26 mouse cellular contexts compared by ENCODE assay signal in genomic region chr5:52805801-52806200, GRCm38 (mm10). TPM values are rescaled to one million over a fixed set of nuclear protein-coding genes. Genes with fewer than 3 reads are reported as not detected.
A peak's percentile ranks its signal among the peaks of the same experiment; 100 is the strongest.
DNase-seq lines count a peak whose midpoint lies in the region; ATAC-seq and TF ChIP-seq lines count a peak whose summit lies in the region.
"Had no signal": no experiment of that assay in that cellular context is flagged by ENCODE, and none has a peak within 500 bp of the region (broad histone marks: within the 10 kb centered on the region; RNA-seq: fewer than 3 reads in every experiment).

No protein-coding gene starts in this region.

- no peak for DNase-seq in forebrain, postnatal 0 days
- DNase-seq in heart, postnatal 14 days = no peak
- DNase-seq in R1 (ENCODE audit: low read depth, low spot score) = peak; percentile 43
- DNase-seq in c-Kit-positive CD71-positive TER-119-positive erythroid progenitor cells, embryonic 14.5 days (ENCODE audit: low spot score) = no peak
- DNase-seq in spleen, postnatal 10 days (ENCODE audit: low spot score in 2 of 2) = no peak
- DNase-seq: adrenal gland, adult 2 months; adrenal gland, postnatal 14 days; cerebellum, adult 11-12 months; cerebellum, adult 8-10 months; cerebellum, postnatal 10 days; cerebellum, postnatal 36 days; embryo, embryonic 11 days; heart, adult 2 months; kidney, adult 11 months had no signal

- no peak overlapping the region for H3K9ac ChIP-seq in forebrain, postnatal 0 days
- no peak overlapping the region for H3K9ac ChIP-seq in forebrain, embryonic 15.5 days (replicated peaks)
- no peak overlapping the region for H3K9ac ChIP-seq in heart, embryonic 12.5 days
- H3K9ac ChIP-seq: embryonic facial prominence, embryonic 13.5 days; forebrain, embryonic 13.5 days; hindbrain, embryonic 13.5 days; intestine, embryonic 15.5 days had no signal

- TF ChIP-seq CTCF in forebrain, postnatal 0 days (IDR thresholded peaks at IDR 0.05; ENCODE audit: low read depth) = no peak

- H3K27me3 ChIP-seq in forebrain, postnatal 0 days (ENCODE audit: insufficient read depth, low read length) = no peaks in the 10 kb centered on the region
- no peaks in the 10 kb centered on the region for H3K27me3 ChIP-seq in forebrain, embryonic 15.5 days
- H3K27me3 ChIP-seq in heart, embryonic 12.5 days (replicated peaks) = no peaks in the 10 kb centered on the region
- H3K27me3 ChIP-seq: embryonic facial prominence, embryonic 13.5 days; forebrain, embryonic 13.5 days; heart, embryonic 13.5 days; hindbrain, embryonic 13.5 days; intestine, embryonic 15.5 days had no signal

- no peaks in the 10 kb centered on the region for H3K4me1 ChIP-seq in forebrain, postnatal 0 days (ENCODE audit: insufficient read depth)
- no peaks in the 10 kb centered on the region for H3K4me1 ChIP-seq in forebrain, embryonic 15.5 days
- H3K4me1 ChIP-seq in heart, embryonic 12.5 days (replicated peaks) = peaks cover 8% of the 10 kb centered on the region
- H3K4me1 ChIP-seq: forebrain, embryonic 10.5 days; forebrain, embryonic 13.5 days; hindbrain, embryonic 10.5 days; hindbrain, embryonic 13.5 days; intestine, embryonic 15.5 days had no signal

- H3K36me3 ChIP-seq in forebrain, postnatal 0 days (ENCODE audit: insufficient read depth) = peaks cover 10% of the 10 kb centered on the region; the same call in 1 of the 2 replicates
- H3K36me3 ChIP-seq in forebrain, embryonic 15.5 days = peaks cover 6% of the 10 kb centered on the region; the same call in 1 of the 2 replicates
- peaks cover 40% of the 10 kb centered on the region for H3K36me3 ChIP-seq in heart, embryonic 12.5 days

- H3K9me3 ChIP-seq in forebrain, postnatal 0 days (ENCODE audit: low read length) = no peaks in the 10 kb centered on the region
- H3K9me3 ChIP-seq in forebrain, embryonic 15.5 days = no peaks in the 10 kb centered on the region
- H3K9me3 ChIP-seq in heart, embryonic 12.5 days (replicated peaks) = no peaks in the 10 kb centered on the region
- H3K9me3 ChIP-seq: embryonic facial prominence, embryonic 10.5 days; embryonic facial prominence, embryonic 13.5 days; forebrain, embryonic 10.5 days; forebrain, embryonic 13.5 days; heart, embryonic 13.5 days; hindbrain, embryonic 10.5 days; hindbrain, embryonic 13.5 days; intestine, embryonic 15.5 days had no signal

- no peak overlapping the region for H3K27ac ChIP-seq in forebrain, postnatal 0 days (ENCODE audit: low read depth, low read length)
- H3K27ac ChIP-seq in forebrain, embryonic 15.5 days (replicated peaks) = no peak overlapping the region
- no peak overlapping the region for H3K27ac ChIP-seq in heart, embryonic 12.5 days (ENCODE audit: poor library complexity, severe bottlenecking)
- H3K27ac ChIP-seq: embryonic facial prominence, embryonic 10.5 days; embryonic facial prominence, embryonic 13.5 days; forebrain, embryonic 10.5 days; forebrain, embryonic 13.5 days; heart, adult 2 months; heart, embryonic 13.5 days; hindbrain, embryonic 10.5 days; hindbrain, embryonic 13.5 days; intestine, embryonic 15.5 days had no signal

- H3K4me2 ChIP-seq in forebrain, postnatal 0 days (ENCODE audit: low read depth) = no peak overlapping the region
- no peak overlapping the region for H3K4me2 ChIP-seq in forebrain, embryonic 15.5 days (replicated peaks)
- no peak overlapping the region for H3K4me2 ChIP-seq in heart, embryonic 12.5 days
- H3K4me2 ChIP-seq: embryonic facial prominence, embryonic 13.5 days; forebrain, embryonic 13.5 days; hindbrain, embryonic 13.5 days; intestine, embryonic 15.5 days had no signal

- no peak overlapping the region for H3K4me3 ChIP-seq in forebrain, postnatal 0 days (ENCODE audit: low read depth, low read length)
- no peak overlapping the region for H3K4me3 ChIP-seq in forebrain, embryonic 15.5 days
- H3K4me3 ChIP-seq in heart, embryonic 12.5 days = no peak overlapping the region
- H3K4me3 ChIP-seq: embryonic facial prominence, embryonic 10.5 days; embryonic facial prominence, embryonic 13.5 days; forebrain, embryonic 10.5 days; forebrain, embryonic 13.5 days; heart, adult 2 months; heart, embryonic 13.5 days; hindbrain, embryonic 10.5 days; hindbrain, embryonic 13.5 days; intestine, embryonic 15.5 days had no signal

- WGBS in forebrain, postnatal 0 days = 85% methylated on average over 4 of the region's 4 CpGs
- 74% methylated on average over 4 of the region's 4 CpGs for whole genome bisulfite sequencing in forebrain, embryonic 15.5 days
- 68% methylated on average over 4 of the region's 4 CpGs for WGBS in heart, embryonic 12.5 days

- intact Hi-C loops in heart, postnatal 14 days (cut with DNase I) = no loop called here

- ATAC-seq in forebrain, postnatal 0 days = peak; percentile 14; the same call in 1 of the 2 replicates
- no peak for ATAC-seq in forebrain, embryonic 15.5 days (replicated peaks)
- 0 out of 2 replicates have a peak, but pooled peaks have one; percentile 6 for ATAC-seq in heart, embryonic 12.5 days (ENCODE audit: insufficient number of reproducible peaks, low FRiP score)
- peak; percentile 25; the same call in 1 of the 2 replicates for ATAC-seq in granulocyte monocyte progenitor cell, adult 5-6 weeks (replicated peaks; ENCODE audit: poor library complexity, severe bottlenecking)
- ATAC-seq: forebrain, embryonic 13.5 days; hindbrain, embryonic 16.5 days; intestine, embryonic 15.5 days had no signal

RNA-seq across cellular contexts. Expression of gene Anapc4, which starts 28.0 kb away (rescaled TPM):
- total RNA-seq in forebrain, postnatal 0 days (2014; rRNA removed) = 65.0 and 76.6 TPM in 2 replicates
- polyA plus RNA-seq in forebrain, postnatal 0 days (2015; fragmentation: Nextera tagmentation; extraction: Ambion mirVana) = 62.7 and 78.1 TPM in 2 replicates
- polyA plus RNA-seq in forebrain, embryonic 15.5 days (2015; fragmentation: Nextera tagmentation; extraction: Ambion mirVana) = 110 and 111 TPM in 2 replicates
- 80.9 and 81.0 TPM in 2 replicates for polyA plus RNA-seq in heart, embryonic 12.5 days (2016; fragmentation: Nextera tagmentation; extraction: Ambion mirVana)
- 10 to 100 TPM; 39.1 to 43.4 TPM for total RNA-seq in heart, postnatal 14 days (2021)
- total RNA-seq in granulocyte monocyte progenitor cell, adult 5-6 weeks (2014; fragmentation: Nextera tagmentation) = 71.3 and 92.1 TPM in 2 replicates
- total RNA-seq in granulocyte monocyte progenitor cell, adult 5-6 weeks (2017) = 63.8 and 70.1 TPM in 2 replicates

RNA-seq across cellular contexts. Expression of gene Zcchc4, which starts 30.6 kb away (rescaled TPM):
- 10.6 and 11.0 TPM in 2 replicates for total RNA-seq in forebrain, postnatal 0 days (2014; rRNA removed)
- 3.9 and 6.8 TPM in 2 replicates for polyA plus RNA-seq in forebrain, postnatal 0 days (2015; fragmentation: Nextera tagmentation; extraction: Ambion mirVana)
- polyA plus RNA-seq in forebrain, embryonic 15.5 days (2015; fragmentation: Nextera tagmentation; extraction: Ambion mirVana) = 15.5 and 16.7 TPM in 2 replicates
- polyA plus RNA-seq in heart, embryonic 12.5 days (2016; fragmentation: Nextera tagmentation; extraction: Ambion mirVana) = 10.6 and 11.4 TPM in 2 replicates
- 1 to 10 TPM; 6.1 to 6.4 TPM for total RNA-seq in heart, postnatal 14 days (2021)
- total RNA-seq in granulocyte monocyte progenitor cell, adult 5-6 weeks (2014; fragmentation: Nextera tagmentation) = 28.0 and 31.4 TPM in 2 replicates
- 30.3 and 31.9 TPM in 2 replicates for total RNA-seq in granulocyte monocyte progenitor cell, adult 5-6 weeks (2017)
